Mouse (Mus musculus) olfactory bulb, adult 2 months (tissue): Measurements from ENCODE around the gene Prrt4.

Experiments used
- CTCF ChIP-seq: fragments of 200-500 bp; IDR thresholded peaks from 2 replicates; pipeline ENCODE4 v1.5.1; 2012; ENCODE audit warnings: low read depth, mild to moderate bottlenecking, low read length, moderate library complexity; ENCODE audit not compliant: insufficient read depth
- POLR2A ChIP-seq: fragments of 200-500 bp; IDR thresholded peaks from 2 replicates; pipeline ENCODE4 v1.6.1; 2012; ENCODE audit warnings: mild to moderate bottlenecking, low read depth, low read length, moderate library complexity; ENCODE audit not compliant: insufficient read depth

DNA sequence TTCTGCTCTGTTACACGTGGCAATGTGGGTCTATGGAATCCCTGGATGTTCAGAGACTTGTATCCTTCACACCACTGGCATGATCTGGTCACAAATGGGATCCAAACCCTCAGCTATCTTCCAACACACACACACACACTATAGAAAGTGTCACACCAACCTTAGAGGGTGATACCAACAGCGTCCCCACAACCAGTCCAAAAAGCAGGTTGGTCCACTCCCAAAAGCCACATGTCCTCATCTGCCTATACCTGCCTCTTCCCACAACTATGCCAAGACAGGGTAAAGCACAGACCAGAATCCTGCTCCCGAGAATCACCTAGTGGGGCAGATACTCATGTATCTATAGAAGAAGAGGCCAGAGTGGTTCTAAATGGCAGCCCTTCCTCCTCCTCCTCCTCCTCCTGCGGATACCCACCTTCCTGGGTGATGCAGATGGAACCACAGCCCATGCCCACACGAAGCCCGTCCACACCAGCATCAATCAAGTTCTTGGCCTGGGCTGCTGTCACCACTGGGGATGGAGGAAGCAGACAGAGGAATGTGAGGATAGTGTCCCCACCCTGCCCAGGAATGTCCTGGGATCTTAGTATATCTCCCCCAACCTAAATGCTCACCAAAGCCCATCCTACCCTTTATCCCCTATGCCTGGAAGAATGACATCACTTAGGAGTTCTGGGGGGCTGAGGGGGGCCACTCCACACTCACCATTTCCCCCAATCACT, 24.6 kb upstream of the Prrt4 start:
- no peak for TF ChIP-seq POLR2A
- no peak for TF ChIP-seq CTCF
